Mouse (Mus musculus) right cerebral cortex, adult 18-20 months (tissue): ENCODE measurements around the gene Ak9.

ENCODE experiments used
- DNase-seq: peaks from one replicate; pipeline ENCODE4 v3.0.0; 2022; ENCODE audit warnings: mixed read lengths

Ak9 gene

GRCm38 (mm10) chr10:41303639-41304444 lies at the start of gene Ak9:
TSS of gene Ak9 (plus strand) at chr10:41303980.
- DNase-seq = peak; percentile 93

- DNase-seq = no peak
Measured at GRCm38 (mm10) chr10:41260243-41261006, 43.4 kb upstream of the Ak9 start.

- no peak for DNase-seq
Measured at GRCm38 (mm10) chr10:41261218-41261617, 42.6 kb upstream of the Ak9 start.

GRCm38 (mm10) chr10:41261889-41262288 lies 41.9 kb upstream of the Ak9 start:
- no peak for DNase-seq

GRCm38 (mm10) chr10:41271860-41272259 lies 31.9 kb upstream of the Ak9 start:
- DNase-seq = no peak

- no peak for DNase-seq
Measured at GRCm38 (mm10) chr10:41274871-41275270, 28.9 kb upstream of the Ak9 start.

- no peak for DNase-seq
Measured at GRCm38 (mm10) chr10:41278808-41279207, 25.0 kb upstream of the Ak9 start.

GRCm38 (mm10) chr10:41280177-41280576 lies 23.6 kb upstream of the Ak9 start:
- no peak for DNase-seq

GRCm38 (mm10) chr10:41280796-41281195 lies 23.0 kb upstream of the Ak9 start:
- DNase-seq = no peak

- DNase-seq = no peak
Measured at GRCm38 (mm10) chr10:41282086-41282485, 21.7 kb upstream of the Ak9 start.

- DNase-seq = no peak
Measured at GRCm38 (mm10) chr10:41287618-41288017, 16.2 kb upstream of the Ak9 start.

- DNase-seq = no peak
Measured at GRCm38 (mm10) chr10:41288074-41288473, 15.7 kb upstream of the Ak9 start.

GRCm38 (mm10) chr10:41288771-41289415 lies 14.9 kb upstream of the Ak9 start:
- peak; percentile 87 for DNase-seq

- no peak for DNase-seq
Measured at GRCm38 (mm10) chr10:41291021-41291420, 12.8 kb upstream of the Ak9 start.

GRCm38 (mm10) chr10:41293019-41293418 lies 10.8 kb upstream of the Ak9 start:
- no peak for DNase-seq

- DNase-seq = no peak
Measured at GRCm38 (mm10) chr10:41294734-41295133, 9.0 kb upstream of the Ak9 start.

- DNase-seq = peak; percentile 10
Measured at GRCm38 (mm10) chr10:41295145-41295544, 8.6 kb upstream of the Ak9 start.

GRCm38 (mm10) chr10:41300161-41300560 lies 3.6 kb upstream of the Ak9 start:
- DNase-seq = no peak

GRCm38 (mm10) chr10:41302689-41303431 lies 920 bp upstream of the Ak9 start, which contains the start of gene Fig4:
TSS of gene Fig4 (minus strand) at chr10:41303260.
- DNase-seq = peak; percentile 88

GRCm38 (mm10) chr10:41304961-41305455 lies 1.2 kb downstream of the Ak9 start:
- no peak for DNase-seq

- no peak for DNase-seq
Measured at GRCm38 (mm10) chr10:41308205-41308604, 4.4 kb downstream of the Ak9 start.

GRCm38 (mm10) chr10:41315866-41316265 lies 12.1 kb downstream of the Ak9 start:
- DNase-seq = no peak
